Mouse (Mus musculus) layer of hippocampus, postnatal 25 days (tissue): Measurements from ENCODE around the gene Wwox. TPM values are rescaled to one million over a fixed set of nuclear protein-coding genes. Genes with fewer than 3 reads are reported as not detected.

Experiments used
- DNase-seq, 2 experiments: peaks; one replicate each; pipeline ENCODE4 v3.0.0; 2022; ENCODE audit warnings: mixed read lengths in 2 of 2, low spot score in 1 of 2; ENCODE audit errors: extremely low spot score in 1 of 2
- total RNA-seq, 2 experiments: library from RNA; stranded (reverse); gene quantifications; 2 replicates each; pipeline ENCODE4 v1.2.3; 2021

Wwox gene
- total RNA-seq, 2 experiments from 2014 or later, result 11.4 to 11.9 TPM

DNA sequence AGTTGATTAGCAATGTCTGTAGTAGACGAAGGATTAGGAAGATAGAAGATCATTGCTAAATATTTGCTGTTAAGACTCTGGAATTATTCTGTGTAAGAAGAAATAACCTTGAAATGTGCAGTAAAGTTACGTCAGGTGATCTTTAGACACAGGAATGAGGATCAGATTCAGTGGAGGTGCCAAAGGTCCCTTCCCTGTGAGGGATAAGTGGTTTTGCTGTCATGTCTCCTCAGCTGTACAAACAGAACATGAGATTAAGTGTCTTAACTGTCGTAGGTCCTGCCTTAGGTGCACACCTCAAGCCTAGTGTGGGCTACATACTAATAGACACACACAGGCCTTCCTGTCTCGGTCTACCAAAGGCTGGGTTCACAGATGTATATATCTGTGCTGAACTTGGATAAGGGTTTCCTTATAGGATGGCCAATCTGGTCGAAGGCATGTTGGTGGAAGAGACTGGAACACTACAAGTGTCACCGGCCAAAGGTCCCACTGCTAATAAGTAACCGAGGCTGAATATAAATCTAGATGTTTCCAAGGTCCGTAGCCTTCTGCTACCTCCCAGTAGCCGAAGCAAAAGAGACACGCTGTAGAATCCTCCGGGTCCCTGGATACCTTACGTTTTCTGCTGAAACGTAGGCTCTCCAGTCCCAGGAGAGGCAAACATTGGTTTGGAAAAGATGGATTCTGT, 746.8 kb downstream of the Wwox start:
- DNase-seq, result no peak

DNA sequence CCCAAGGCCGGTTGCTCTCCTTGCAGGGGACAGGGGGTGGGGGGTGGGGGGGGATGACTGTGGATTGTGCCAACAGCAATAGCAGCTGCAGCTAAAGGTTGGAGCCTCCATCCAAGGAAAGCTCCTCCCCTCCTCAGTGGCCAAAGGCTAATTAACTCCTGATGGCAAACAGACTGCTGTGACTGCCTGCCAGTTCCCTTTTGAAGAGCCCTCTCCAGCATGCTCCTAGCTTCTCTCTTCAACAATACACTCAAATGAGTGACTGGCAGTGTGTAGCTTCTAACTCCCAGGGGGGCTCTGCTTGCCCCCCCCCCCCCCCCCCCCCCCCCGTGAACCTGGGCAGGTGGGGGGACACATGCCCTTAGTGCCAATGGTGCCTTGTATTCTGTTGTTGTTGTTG, 747.4 kb downstream of the Wwox start:
- no peak for DNase-seq

DNA sequence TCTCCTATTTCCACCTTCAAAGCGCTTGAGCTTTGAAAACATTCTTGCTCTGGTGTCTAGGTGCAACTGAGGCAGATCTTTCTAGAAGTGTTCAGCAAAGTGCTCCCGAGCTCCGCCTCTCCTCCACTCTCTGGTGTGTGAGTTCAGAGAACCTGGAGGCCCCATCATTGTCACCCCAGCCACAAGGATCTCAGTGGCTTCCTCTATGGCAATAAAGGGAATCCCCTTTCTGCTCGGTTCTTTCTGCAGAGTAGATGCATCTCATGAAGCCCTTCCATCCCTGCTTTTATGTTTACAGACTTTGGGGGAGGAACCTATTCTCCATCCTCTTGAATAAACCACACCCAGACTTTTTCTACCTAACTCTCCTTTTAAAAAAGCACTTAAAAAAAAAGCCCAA, 749.0 kb downstream of the Wwox start:
- no peak for DNase-seq

DNA sequence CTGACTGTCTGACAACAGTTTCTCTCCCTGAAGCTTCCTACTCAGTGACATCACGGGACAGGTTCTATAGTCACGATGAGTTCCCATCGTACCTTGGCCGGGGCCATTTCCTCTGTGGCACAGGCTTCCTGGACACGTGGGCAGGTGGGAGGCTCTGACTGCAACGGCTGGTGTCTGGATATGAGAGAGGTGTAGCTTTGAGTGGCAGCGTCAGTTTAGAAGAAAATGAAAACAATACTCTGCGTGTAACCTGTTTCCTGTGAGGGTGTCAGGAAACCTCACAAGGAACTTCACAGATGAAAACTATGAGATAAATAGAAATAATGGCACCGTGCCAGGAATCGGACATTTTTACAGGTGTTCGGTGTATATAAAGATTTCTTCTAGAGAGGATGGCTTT, 750.4 kb downstream of the Wwox start:
- DNase-seq, result no peak

DNA sequence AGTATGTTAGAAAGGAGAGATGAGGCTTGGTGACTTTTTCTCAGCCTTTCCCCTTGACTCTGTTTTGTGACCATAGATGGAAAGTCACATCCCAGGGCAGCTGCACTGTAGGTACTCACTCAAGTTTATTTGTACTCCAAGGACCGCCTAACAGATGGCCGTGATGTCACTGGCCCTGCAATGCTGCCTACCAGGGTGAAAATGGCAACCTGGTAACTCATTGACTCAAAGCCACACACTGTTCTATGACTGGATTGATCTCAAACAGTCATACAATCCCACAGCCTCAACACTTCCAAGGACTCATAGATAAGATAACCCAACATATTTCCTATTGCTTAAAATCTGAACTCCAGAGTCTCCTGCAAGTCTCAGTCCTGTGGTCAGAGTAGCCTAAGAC, 754.3 kb downstream of the Wwox start:
- no peak for DNase-seq

DNA sequence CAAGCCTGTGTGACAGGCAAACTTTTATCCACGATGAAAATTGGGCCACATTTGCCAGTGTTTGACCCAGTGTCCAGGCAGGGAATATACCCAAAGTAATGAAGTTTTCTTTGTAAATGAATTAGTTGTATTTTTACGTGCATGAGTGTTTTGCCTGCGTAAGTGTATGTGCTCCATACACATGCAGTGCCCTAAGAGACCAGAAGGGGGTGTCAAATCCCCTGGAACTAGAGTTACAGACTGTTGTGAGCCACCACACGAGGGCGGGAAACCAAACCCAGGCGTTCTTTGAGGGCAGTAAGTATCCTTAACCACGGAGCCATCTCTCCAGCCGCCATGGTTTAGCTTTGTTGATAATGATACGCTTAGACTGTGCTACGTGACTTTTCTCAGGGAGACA, 755.9 kb downstream of the Wwox start:
- DNase-seq, result no peak

DNA sequence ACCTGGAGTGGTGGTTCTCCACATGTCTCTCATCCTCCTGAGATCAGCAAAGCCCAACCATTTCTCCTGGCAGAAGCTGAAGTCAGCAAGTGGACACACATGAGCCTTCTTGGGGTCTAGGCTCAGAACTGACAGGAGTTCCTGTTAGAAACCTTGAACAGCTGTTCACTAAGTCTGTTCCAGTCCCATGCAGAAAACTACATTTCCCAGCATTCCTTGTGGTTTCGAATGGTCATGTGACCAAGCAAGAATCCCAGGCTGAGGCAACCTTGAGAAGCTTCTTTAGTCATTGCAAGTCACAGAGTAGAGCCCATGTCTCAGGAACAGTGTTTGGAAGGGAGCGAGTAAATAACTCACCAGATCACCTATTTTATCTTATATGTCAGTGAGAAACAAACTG, 757.4 kb downstream of the Wwox start:
- DNase-seq, result no peak

DNA sequence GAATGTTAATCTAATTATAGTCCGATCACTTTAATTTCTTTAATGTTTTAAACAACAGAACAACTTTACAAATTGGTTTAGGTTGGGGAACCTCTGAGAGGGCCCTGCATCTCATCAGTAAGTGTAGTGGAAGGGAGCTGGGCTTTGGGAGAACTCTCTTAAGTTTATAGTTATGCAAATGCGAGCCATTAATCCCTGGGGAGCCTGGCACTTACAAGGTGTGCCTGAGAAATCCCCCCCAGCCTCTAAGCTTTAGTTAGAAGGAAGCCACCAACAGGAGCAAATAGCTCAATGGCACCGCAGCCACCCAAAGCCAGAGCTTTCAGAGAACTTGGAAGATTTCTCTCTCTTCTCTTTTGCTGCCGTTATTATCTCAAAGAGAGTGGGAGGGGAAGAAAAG, 759.7 kb downstream of the Wwox start:
- no peak for DNase-seq

DNA sequence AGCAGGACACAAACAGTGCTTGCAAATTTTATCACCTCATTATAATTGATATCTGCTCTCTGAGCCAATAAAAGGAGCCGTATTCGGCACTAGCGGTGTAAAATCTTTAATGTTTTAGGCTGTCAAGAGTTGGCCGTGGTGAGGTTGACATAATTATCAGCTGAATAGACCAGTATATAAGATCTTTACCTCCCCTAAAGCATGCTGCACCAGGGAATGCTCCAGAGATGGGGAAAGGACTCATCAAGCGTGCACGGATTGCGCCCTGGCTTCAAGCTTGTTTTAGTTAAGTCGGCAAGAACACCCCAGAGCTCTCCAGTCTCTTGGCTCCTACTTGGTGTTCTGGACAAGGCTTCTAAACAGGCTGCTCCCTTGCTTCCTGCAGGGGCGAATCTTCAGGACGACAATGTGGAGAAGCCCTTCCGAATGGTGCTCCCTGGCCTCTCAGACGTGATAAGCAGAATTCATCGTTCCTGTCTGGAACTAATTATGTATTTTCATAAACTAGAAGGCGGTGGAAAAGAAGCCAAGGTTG, 760.2 kb downstream of the Wwox start:
- no peak for DNase-seq

DNA sequence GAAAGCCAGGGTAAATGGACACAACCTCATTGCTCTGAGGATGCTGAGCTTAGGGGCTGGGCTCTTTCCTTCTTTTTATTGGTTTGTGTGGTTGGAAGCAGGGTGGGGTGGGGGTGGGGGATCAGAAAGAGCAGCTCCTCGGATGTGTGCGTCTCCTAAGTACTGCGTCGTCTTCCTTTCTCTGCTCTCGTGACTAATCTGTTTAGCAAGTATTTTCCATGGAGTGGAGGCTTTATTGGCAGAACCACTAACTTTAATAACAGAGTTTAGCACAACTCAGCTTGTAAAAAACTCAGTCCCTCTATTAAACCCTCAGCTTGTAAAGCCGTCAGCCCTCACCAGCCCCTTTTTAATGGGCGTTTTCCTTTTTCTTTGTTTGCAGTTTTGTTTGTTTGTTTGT, 762.3 kb downstream of the Wwox start:
- no peak for DNase-seq

DNA sequence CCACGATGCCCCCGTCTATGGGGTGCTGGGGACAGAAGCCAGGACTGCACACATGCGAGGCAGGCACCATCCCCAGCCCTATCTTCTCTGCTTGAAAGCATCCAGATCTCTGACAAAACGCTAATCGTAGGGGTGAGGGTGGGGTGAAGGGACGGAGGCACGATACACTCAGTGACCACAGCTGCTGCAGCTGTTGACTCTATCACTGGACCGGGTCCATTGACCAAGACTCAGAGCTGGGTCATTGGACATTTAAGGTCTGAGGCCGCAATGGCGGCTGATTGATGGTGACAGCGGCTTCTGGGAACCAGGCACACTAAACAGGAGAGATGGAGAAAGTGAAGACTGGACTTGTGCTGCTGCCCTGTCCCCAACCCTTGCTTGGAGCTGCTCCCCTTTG, 768.0 kb downstream of the Wwox start:
- DNase-seq, result no peak

DNA sequence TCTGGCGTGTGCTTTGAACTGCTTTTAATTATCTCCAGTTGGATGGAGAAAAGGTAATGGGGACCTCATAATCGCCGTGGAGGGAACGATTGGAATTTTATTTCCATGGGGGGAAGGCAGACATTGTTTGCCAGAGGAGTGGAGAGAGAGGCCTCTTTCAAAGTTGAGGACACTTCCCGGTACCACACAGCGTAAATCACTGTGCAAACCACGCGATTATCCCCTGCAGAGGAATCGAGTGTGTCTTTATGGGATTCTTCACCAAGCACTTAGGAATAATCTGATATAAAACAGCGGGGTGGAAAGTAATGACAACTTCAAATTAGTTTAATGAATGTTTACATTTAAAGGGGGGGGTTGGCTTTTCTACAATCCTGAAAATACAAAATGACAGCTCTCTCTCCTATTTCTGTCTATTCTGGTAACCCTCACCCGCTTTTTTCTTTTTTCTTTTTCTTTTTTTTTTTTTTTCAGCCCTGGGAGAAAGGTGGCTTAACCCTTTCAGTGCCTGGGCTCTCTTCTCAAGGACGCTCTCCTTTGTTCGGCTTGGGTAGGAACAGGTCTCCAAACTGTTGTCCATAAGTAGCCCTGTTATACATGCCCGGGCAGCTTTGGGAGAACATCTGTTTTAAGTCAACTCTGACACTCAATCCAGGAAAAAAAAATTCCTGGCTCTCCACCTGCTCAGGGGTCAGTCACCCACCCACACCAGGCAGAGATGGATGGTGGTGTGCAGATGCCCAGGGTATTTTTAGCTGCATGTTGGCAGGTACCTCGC, 769.1 kb downstream of the Wwox start:
- DNase-seq, result no peak

DNA sequence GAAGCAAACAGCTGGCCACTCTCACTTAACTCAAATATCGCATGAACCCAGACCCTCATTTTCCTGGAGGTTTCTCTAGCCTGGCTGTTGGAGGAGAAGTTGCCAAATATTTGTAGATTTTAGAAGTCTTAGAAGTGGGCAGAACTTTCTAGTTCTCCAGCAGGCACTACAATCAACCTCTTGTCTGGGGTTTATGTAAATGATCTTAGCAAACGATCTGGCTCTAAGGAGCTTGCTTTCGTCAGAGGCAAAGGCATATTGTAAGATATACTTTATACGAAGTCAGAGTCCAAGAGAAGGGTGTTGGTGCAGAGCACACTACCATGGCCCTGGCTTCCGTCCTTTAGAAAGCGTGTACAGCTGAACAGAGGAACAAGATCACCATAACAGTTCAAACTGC, 770.6 kb downstream of the Wwox start:
- DNase-seq, result no peak

DNA sequence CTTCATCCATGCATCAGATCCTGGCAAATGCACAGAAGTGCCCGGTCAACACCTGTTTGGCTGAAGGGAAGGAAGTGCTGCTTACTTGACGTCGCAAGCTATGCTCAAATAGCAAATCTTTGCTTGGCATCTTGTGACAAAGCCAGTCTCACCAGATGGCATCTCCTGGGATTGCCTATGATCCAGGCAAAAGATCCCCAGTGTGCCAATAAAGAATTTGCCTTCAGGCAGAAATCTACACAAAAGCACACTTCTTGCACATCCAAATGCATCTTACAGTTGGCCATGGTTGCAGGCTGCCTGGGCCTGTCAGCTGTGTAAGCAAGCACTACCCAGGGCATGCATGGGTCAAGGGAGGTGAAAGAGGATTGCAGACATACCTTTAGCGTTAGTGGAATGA, 773.7 kb downstream of the Wwox start:
- no peak for DNase-seq

DNA sequence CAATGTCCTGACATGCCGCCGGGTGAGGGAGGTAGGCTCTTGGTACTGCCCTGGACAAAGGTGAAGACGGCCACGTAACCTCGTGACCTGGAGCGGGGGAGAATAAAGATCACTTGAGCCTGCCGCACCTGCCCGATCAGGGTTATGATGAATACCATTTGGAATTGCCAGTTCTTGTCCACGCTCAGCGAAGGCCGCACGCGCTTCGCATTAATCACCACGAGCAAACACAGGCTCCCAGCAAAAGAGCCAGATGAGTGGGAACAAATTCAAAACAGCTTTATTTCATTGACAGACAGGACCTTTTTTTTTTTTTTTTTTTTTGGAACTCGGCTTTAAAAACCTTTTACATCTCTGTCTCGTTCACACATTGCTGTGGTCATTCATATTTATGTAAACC, 775.4 kb downstream of the Wwox start:
- no peak for DNase-seq

DNA sequence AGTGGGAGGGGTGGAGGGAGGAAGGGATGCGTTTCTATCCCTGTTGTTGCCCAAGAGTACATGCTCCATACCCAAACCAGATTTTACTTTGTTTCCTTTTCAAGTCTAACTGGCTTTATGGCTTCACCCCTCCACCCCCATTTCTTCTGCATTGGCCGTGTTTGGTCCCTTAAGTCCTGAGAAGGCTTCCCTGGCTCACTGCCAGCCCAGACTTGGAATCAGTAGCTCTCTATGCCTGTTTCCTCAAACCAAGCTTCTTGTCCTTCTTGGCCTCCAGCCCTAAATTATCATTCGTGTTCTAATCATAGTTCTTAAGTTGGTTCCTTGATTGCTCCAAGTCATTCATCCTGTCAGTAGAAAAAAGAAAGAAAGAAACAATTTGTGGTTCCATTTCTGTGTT, 777.3 kb downstream of the Wwox start:
- no peak for DNase-seq

DNA sequence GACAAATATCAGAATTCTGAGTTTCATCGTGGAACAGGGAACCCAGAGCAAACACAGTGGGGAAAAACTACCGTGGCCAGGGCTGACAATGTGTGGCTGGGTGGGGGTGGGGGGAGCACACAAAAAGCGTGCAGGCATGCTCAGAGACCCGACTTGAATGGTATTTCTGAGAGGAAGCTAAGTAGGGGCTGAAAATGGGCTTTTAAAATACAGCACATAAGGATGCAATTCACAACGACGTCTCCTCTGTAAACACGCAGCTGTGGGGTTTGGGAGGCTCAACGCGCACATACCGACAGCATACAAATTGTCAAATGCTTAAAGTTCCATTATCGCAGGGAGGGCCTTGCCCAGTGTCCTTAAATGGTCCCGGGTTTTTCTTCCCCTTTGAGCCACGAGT, 783.1 kb downstream of the Wwox start:
- DNase-seq, result no peak

DNA sequence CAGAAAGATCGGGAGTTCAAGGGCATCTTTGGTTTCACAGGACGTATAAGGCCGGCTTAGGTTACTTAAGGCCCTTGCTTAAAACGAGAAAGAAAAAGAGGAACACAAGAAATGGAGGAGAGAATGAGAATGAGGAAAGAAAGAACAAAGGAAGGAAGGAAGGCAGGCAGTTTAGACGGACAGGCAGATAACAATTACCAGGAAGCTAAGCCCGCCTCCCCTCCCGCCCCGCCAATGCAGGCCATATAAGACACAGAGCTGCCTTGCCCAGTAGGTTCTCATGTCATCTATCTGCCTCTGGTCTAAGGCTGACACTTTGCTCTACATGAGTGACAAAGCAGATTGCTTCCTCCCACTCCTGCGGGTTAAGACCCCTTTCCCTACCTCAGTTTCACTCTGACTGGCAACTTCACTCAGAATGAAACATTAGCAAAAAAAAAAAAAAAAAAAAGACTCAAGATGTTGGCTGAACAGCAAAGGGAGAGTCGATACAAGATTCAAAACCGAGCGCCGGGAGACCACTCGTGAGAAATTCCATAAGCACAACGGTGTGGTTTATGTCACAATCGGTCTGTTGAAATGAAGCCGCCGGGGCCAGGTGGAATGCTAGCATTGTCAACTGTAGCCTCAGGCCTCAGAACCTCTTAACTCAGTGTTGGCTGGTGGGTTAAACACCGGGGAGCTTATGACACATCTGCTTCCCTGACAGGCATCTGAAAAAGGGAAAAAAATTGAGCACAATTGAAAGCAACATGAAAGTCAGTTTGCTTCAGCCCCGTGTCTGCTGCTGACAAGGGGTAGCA, 787.5 kb downstream of the Wwox start:
- DNase-seq, result no peak

DNA sequence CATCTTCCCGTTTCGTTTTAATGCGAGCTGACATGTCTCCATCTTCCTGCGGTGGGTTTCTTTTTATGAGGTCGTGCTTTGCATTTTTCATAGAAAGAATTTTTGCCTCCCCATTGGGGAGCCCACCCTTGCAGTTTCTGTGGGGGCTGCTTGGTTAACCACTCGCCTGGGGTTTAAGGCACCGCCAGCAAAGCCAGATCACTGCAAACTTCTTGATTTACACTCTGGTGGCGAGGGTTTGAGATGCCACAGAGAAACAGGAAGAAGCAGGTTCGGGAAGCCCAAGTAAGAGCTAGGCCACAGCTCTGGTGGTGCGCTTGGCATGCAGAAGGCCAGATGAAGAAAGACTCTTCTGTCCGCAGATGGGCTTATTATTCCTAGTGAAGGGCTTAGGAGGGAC, 789.4 kb downstream of the Wwox start:
- no peak for DNase-seq

DNA sequence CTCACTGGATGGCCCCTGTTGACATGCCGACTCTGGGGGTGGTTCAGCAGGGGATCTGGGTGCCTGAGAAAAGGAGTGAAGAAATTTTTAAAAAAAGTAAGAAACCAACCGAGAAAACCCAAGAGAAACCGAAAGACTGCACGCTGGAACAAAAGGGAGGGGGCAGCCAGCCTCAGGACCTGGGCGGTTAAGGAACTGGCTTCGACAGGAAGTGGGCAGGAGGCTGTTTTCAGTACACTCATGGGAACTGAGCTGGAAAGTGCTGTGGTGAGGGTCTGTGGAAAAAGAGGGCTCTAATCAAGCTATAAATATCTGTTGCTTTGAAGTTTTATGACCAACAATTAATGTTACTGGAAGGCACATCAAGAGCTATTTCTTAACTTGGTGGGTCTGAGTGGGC, 794.6 kb downstream of the Wwox start:
- no peak for DNase-seq

DNA sequence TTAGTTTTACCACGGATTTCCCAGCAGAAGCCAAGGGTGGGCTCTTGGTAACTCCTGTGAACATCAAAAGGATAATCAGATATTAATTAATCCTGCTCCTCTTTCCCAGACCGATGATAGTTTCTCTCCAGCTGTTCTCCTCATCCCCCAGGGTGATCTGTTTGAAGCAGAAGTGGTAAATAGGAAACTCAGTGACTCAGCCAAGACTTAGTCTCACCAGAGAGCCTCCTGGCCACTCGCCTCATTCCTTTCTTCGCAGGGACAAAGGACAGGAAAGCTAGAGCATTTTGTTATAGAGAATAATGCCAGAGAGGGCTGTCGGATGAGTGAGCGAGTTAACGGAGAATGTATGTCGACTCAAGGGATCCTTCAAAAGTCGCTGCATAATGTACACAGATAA, 798.1 kb downstream of the Wwox start:
- DNase-seq, result no peak
